Mouse (Mus musculus) thymus, postnatal 0 days (tissue): ENCODE data around the gene Hadhb. TPM values are rescaled to one million over a fixed set of nuclear protein-coding genes. Genes with fewer than 3 reads are reported as not detected.

Source experiments
- DNase-seq: peaks from one replicate; pipeline ENCODE4 v3.0.0-alpha.2; 2015; ENCODE audit warnings: low spot score
- polyA plus RNA-seq: library from polyadenylated mRNA; unstranded; fragments of >200 nt; fragmentation: Nextera tagmentation; extraction: Ambion mirVana; gene quantifications from 2 replicates; pipeline ENCODE4 v1.2.1, GENCODE M21; 2015

Gene Hadhb
- 182 and 193 TPM in 2 replicates for polyA plus RNA-seq

DNA sequence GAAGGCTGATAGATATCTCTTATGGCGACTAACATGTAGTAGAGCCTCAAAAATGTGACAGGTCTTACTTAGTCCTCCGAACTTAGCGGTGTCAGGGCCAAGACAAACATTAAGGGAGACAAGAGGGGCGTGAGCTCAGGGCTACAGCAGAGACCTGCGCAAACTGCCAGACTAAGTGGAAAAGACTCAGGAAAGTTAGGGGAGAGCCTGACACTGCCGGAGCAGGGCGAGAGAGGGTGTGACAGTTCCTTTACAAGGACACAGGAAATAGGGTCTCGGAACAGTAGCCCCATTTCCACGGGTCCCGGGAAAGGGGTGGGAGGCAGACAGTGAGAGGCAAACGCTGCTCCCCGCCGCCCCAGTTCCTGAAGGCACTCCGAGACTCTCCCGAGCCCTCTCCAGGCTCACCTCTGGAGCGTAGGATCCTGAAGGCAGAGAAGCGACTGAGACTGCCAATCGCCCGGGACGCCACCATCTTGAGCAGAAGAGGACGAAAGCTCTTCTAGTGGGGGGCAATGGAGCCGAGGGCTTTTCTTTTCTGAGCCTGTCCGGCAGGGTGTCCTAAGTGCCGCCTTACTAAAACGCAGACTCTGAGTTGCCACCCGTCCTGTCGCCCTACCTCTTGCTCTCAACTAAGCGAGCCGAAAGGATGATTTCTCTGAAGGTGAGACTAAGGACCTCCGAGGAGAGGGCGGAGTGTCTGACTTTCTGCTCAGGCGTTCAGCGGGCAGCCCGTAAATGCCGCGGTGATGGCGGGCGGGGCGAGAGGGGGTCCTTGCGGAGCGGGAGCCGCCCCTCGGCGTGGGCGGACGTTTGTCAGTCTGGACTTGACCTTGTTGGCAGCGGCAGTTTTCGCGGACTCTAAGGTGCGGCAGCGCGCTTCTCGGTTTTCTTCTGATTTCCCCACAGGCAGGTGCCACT, at the start of gene Hadhb, which contains the start of gene Hadha:
Gene Hadhb (plus strand): TSS at position 775 of the 921 bp plus-strand sequence.
Gene Hadha (minus strand): TSS at position 689 of the 921 bp plus-strand sequence.
- DNase-seq = peak; percentile 89

GRCm38 (mm10) chr5:30105668-30106300, 49.3 kb upstream of the Hadhb start, which contains the start of gene 3110082J24Rik:
Gene 3110082J24Rik, minus strand, starts transcription at chr5:30106086.
- DNase-seq = no peak

DNA sequence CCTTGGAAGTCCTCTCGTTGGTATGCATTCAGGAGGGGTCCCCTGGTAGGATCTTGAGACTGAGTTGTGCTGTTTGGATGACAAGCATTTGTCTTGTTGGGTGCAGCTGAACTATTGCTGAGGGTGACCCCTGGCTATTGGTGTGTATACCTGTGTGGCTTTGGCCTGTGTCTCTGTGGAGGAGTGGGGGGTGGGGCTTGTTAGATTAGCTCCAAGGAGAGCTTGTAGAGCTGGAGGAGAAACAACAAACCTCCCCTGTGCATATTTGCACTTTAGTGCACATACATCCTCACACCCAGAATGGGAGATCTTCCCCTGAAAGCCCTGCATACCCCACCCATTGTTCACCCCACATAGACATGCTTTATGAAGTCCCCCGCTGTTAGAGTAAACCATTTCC, 48.3 kb upstream of the Hadhb start:
- DNase-seq = no peak

DNA sequence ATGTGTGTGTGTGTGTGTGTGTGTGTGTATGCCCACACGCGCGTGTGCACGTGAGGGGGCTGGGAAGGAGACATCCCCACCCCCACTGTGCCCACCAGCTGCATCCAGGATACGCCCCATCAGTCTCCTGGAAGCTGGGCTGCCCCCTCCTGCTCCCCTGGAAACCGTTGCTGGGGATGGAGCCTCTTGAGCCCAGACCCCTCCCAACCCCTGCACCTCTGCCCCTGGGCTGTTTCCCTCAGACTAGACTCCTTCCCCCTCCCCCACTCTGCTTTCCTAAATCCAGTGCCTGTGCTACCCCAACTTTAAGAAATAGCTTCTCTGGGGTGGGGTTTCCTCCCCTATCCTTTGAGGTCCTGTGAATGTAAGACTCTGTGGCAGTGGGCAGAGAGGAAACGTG, 47.9 kb upstream of the Hadhb start:
- DNase-seq = no peak

GRCm38 (mm10) chr5:30107611-30108041, 47.4 kb upstream of the Hadhb start:
- DNase-seq = no peak

DNA sequence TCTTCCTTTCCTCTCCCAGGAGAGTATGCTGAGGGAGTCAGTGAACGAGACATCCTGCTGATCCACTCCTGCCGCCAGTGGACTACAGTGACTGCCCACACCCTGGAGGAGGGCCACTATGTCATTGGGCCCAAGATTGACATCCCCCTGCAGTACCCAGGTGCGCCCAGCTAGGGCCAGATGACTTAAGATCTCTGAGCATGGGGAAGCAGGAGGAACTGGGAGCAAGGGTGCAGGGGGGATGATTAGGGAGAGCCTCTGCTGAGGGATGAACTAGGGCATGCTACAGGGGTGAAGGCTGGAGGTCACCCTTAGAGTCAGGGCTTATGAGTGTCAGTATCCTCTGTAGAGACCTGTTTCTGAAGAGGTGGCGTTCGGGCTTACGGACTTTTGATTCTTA, 46.8 kb upstream of the Hadhb start:
- no peak for DNase-seq

GRCm38 (mm10) chr5:30109899-30110298, 45.1 kb upstream of the Hadhb start:
- no peak for DNase-seq

DNA sequence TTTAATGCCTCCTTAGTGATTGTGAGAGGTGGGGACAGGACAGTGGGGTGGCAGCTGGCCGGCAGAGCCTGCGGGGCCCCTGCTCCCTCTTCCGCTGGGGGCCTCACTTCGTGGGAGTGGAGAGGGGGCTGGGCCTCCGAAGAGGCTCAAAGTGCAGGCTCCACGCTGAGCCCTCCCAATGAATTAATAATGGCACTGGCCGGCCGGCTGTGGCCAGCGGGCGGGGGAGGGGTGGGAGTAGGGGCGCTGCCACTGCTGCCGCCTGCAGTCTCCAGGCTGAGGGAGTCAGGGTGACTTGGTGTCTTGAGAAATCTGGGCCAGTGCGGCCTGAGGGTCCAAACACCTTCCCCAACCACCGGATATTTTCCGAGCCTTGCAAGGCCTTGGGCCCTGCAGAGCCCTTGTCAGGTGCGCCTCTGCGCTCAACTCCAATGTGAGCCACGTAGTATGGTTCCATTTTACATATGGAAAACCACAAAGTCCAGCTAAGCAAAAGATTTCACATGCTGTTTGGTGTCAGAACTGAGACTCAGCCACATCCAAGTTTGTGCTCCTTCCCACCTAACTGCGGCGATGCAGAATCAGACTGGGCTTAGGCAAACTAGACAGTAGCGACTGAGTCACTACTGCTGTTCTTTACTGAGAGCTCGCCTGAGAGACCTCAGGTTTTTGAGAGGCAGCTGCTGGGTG, 44.5 kb upstream of the Hadhb start:
- no peak for DNase-seq

DNA sequence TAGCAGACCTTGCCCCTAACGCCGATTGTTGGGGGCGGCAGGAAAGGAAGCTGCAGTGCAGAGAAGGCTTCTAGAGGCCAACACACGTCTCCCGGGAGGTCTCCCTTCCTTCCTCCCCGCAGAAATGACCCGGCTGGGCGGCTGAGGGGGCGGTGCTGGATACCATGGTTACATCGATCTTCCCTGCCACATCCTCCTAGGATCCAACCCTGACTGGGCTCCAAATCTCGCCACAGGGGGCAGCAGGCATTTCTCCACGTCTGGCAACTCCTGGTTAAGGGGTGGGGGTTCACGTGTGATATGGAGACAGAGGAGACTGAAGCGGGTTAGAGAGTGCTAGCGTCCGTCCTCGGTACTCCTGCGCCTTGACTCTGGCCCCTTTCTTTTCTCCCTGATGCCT, 43.9 kb upstream of the Hadhb start:
- DNase-seq = no peak

DNA sequence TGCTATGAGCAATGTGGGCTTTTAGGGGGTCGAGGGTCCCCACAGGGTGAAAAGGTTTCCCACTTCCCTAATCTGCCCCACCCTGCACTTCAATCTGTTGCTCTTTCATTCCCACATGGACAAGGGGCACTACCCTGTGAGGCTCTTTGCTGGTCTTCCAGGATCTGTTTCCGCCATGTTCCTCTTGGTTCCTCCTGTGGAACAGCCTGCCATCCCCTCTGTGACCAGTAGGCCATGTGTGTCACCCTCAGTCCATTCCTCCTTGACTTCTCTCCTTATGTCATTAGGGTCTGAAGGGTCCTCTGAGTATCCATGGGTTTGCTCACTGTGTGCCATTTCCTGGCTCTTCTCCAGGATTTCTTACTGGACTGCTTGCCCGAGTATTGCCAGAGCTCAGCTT, 43.3 kb upstream of the Hadhb start:
- no peak for DNase-seq

DNA sequence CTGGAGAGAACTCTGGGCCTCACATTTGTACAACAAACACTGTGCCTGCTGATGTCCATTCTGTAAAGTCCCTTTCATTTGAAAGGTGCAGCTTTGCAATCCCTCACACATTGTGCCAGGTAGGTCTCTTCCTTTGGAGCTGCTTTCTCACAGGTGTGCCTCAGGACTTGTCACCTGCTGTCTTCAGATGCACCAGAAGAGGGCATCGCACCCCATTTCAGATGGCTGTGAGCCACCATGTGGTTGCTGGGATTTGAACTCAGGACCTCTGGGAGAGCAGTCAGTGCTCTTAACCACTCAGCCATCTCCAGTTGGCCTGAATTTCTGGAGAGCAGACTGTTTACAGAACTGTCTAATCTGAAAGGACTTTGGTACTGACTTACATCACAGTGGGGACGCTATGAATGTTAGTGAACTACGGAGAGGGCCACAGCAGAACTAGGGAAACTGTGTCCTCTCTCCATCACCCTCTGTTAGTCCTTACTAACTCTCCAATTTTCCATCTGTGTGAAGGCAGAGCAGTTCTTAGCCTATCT, 42.4 kb upstream of the Hadhb start:
- DNase-seq = no peak

DNA sequence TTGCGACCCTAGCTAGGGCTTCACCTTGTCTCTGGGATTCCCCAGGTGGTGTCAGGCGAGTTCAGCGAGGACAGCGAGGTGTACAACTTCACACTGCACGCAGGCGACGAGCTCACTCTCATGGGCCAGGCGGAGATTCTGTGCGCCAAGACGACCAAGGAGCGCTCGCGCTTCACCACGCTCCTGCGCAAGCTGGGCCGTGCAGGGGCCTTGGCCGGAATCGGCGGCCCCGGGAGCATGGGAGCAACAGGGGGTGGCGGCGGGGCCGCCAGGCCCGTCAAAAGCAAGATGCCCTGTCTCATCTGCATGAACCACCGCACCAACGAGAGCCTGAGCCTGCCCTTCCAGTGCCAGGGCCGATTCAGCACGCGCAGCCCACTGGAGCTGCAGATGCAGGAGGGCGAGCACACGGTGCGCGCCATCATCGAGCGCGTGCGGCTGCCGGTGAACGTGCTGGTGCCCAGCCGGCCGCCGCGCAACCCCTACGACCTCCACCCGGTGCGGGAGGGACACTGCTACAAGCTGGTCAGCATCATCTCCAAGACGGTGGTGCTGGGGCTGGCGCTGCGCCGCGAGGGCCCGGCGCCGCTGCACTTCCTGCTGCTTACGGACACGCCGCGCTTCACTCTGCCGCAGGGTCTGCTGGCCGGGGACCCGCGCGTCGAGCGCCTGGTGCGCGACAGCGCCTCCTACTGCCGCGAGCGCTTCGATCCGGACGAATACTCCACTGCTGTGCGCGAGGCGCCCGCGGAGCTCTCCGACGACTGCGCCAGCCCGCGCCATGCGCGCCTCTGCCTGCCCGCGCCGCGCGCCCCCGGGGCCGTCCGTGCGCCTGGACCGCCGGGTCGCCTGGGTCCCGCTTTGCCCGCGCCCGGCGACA, 40.9 kb upstream of the Hadhb start:
- peak; percentile 89 for DNase-seq

DNA sequence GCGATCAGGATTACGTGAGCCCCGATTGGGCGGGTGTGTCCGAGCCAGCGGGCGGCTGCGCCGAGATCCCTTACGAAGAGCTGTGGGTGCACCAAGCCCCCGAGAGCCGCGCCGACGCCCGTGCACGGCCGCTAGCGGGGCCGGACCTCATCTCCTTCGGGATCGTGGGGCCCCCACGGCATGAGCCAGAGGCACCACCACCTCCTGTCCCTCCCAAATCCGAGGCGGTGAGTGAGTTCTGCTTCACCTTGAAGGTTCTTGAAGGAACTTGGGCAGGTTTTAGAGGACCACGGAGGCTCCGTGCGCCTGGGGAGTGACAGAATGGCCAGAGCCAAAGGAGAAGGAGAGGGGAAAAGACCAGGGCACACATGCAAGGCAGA, 40.3 kb upstream of the Hadhb start:
- DNase-seq = no peak

- DNase-seq = no peak
These were observed 39.3 kb upstream of the Hadhb start for GRCm38 (mm10) chr5:30115718-30116117.

DNA sequence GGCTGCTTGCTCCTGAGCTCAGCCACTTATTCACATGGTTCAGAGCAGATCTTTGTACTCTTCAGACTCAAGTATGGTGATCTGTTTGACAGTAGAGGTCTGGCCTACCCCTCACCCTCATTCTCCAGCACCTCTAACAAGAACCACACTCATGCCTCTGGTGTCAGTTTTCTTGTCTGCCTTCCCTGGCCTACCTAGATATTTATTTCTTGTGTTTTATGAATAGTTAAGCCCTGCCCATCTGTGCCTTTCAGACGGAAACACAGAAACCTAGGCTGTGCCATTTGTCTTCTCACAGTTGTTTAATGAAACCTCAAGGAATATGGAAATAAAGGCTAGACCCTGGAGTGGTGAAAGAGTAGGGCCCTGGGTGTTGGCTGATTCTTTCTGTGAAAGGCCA, 37.0 kb upstream of the Hadhb start:
- DNase-seq = no peak

DNA sequence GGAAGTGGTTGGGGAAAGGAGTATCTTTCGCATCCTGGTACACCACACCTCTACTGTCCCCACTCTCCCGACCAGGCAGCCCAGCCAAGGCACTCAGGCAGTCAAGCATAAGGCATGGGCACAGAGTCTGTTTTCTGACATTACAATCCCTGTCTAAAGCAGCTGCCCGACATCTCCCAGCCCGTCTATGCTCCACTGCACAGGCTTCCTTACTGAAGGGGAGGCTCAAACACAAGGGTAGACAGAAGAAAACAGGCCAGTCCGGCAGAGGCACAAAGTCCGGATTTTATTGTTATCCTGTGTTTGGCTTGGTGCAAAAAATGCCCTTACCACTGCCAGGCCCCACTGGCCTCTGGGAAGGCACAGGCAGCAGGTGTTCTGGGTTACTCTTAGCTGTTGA, 35.9 kb upstream of the Hadhb start:
- DNase-seq = no peak

DNA sequence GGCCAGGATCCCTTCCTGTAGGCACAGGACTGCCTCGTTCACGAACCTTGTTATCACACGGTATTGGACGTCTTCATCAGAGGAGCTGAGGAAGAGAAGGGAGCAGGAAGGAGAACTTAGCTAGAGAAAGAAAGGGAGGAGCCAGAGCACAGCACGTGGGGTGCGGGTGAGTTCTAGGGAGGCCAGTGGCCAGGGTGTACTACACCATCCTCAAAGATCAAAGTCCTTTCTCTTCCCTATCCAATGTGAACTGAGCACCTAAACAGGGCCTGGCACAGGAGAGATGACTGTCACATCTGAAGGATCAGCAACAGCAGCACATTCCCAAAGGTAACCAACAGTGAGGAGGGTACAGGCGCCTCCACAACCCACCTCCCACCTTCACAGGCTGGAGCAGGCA, 34.9 kb upstream of the Hadhb start:
- no peak for DNase-seq

DNA sequence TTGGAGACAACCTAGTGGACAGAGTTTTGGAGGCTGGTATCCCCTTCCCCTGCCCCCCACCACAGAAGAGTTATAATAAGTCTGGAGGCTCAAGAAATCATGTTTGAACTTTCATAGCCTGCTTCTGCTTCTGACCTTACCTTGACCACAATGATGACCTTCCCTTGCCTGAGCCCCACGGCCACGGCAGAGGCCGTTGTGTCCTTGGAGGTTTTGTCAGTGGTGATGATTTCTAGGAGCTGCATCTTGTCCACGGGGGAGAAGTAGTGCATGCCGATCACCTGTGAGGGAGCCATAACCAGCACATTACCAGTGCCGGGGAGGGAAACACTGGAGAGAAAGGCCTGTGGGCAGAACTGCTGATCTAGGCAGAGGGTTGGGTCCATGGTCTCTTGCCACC, 32.6 kb upstream of the Hadhb start:
- DNase-seq = no peak

DNA sequence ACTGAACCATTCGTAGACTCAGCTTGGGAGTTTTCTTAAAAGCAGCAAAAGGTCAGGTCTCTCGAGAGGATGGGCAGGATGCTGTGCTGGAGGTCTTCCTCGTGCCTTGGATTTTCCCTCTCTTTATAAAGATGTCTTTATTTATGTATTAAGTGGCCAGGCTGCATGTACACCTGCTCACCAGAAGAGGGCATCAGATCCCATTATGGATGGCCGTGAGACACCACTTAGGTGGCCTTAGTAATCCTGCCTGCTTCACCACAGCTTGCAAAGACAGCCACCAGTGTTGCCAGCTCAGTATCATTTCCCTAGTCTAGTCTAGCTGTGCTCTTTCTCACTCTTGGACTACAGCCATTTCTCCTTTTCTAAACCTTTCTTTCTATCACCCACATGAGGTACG, 29.5 kb upstream of the Hadhb start:
- peak; percentile 52 for DNase-seq

GRCm38 (mm10) chr5:30126756-30127155, 28.3 kb upstream of the Hadhb start:
- no peak for DNase-seq
